Mouse (Mus musculus) myocyte (in vitro differentiated cells): ENCODE measurements around the gene Osbpl3.

Experiments
- CEBPB ChIP-seq: IDR thresholded peaks from 2 replicates; pipeline ENCODE4 v1.6.1; 2011; ENCODE audit warnings: mild to moderate bottlenecking, moderate library complexity; ENCODE audit not compliant: poor library complexity, insufficient read depth, severe bottlenecking
- E2F4 ChIP-seq: IDR thresholded peaks from one replicate; pipeline ENCODE4 v1.6.1; 2011; ENCODE audit warnings: mild to moderate bottlenecking, control low read depth, moderate library complexity; ENCODE audit not compliant: insufficient read depth
- MAX ChIP-seq: IDR thresholded peaks from one replicate; pipeline ENCODE4 v1.6.1; 2011; ENCODE audit warnings: low read depth, mild to moderate bottlenecking, control low read depth
- MYOD1 ChIP-seq, 3 experiments: IDR thresholded peaks; one replicate each; pipeline ENCODE4 v1.6.1; 2011; ENCODE audit warnings: control low read depth in 2 of 3, low read depth in 2 of 3, mild to moderate bottlenecking in 2 of 3, moderate library complexity in 1 of 3; ENCODE audit not compliant: insufficient read length in 2 of 3, control insufficient read depth in 1 of 3
- MYOG ChIP-seq, 3 experiments: IDR thresholded peaks; one replicate each; pipeline ENCODE4 v1.6.1; 2011; ENCODE audit warnings: control low read depth in 2 of 3, low read depth in 2 of 3, mild to moderate bottlenecking in 2 of 3; ENCODE audit not compliant: insufficient read length in 2 of 3, control insufficient read depth in 1 of 3, insufficient read depth in 1 of 3
- POLR2A ChIP-seq: IDR thresholded peaks from one replicate; pipeline ENCODE4 v1.6.1; 2011; ENCODE audit warnings: low read depth, mild to moderate bottlenecking, control low read depth, moderate library complexity; ENCODE audit not compliant: insufficient read length
- POLR2AphosphoS2 ChIP-seq: IDR thresholded peaks from one replicate; pipeline ENCODE4 v1.6.1; 2011; ENCODE audit warnings: low read depth, control low read depth; ENCODE audit not compliant: insufficient read length
- REST ChIP-seq: IDR thresholded peaks from one replicate; pipeline ENCODE4 v1.6.1; 2011; ENCODE audit warnings: mild to moderate bottlenecking, control low read depth, moderate library complexity; ENCODE audit not compliant: insufficient read depth, insufficient read length
- TCF12 ChIP-seq: IDR thresholded peaks from one replicate; pipeline ENCODE4 v1.6.1; 2011; ENCODE audit warnings: mild to moderate bottlenecking, control low read depth; ENCODE audit not compliant: poor library complexity, insufficient read depth, severe bottlenecking
- TCF3 ChIP-seq: IDR thresholded peaks from one replicate; pipeline ENCODE4 v1.6.1; 2011; ENCODE audit warnings: low read depth, control low read depth; ENCODE audit not compliant: insufficient read length

DNA sequence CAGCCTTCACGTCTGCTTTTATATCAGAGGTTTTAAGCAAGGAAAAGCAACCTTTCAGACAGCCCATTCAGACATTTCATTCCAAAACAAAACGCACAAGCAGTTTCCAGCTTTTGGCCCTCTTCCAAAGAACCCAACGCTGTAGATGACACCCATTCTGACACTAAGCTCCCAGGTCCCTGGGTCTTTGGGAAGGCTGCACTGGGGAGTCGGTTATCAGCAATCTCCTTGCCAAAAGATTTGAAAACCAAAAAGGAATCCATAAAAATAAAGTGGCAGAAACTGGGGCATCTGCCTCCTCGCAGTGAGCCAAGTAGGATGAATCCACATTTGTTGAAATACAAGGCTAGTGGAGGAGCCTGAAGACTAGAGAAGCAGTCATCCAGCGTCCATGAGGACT lies 41.5 kb downstream of the Osbpl3 start:
- TF ChIP-seq POLR2AphosphoS2 (no peak), E2F4 (no peak), POLR2A (no peak), TCF12 (no peak), REST (no peak), CEBPB (no peak), MAX (no peak), MYOG (IDR thresholded peaks at IDR 0.05; ENCODE audit: control insufficient read depth in 1 of 3, insufficient read depth in 1 of 3, insufficient read length in 2 of 3, low read depth in 2 of 3) (no peak), TCF3 (no peak), MYOD1 (IDR thresholded peaks at IDR 0.05; ENCODE audit: control insufficient read depth in 1 of 3, insufficient read length in 2 of 3, low read depth in 2 of 3) (no peak)
